Mouse (Mus musculus): Measurements from ENCODE around the gene Avpr1a. TPM values are rescaled to one million over a fixed set of nuclear protein-coding genes. Genes with fewer than 3 reads are reported as not detected.

Avpr1a gene
- 1.3 and 1.8 TPM in 2 replicates for polyA plus RNA-seq (2012; rRNA removed)

DNA sequence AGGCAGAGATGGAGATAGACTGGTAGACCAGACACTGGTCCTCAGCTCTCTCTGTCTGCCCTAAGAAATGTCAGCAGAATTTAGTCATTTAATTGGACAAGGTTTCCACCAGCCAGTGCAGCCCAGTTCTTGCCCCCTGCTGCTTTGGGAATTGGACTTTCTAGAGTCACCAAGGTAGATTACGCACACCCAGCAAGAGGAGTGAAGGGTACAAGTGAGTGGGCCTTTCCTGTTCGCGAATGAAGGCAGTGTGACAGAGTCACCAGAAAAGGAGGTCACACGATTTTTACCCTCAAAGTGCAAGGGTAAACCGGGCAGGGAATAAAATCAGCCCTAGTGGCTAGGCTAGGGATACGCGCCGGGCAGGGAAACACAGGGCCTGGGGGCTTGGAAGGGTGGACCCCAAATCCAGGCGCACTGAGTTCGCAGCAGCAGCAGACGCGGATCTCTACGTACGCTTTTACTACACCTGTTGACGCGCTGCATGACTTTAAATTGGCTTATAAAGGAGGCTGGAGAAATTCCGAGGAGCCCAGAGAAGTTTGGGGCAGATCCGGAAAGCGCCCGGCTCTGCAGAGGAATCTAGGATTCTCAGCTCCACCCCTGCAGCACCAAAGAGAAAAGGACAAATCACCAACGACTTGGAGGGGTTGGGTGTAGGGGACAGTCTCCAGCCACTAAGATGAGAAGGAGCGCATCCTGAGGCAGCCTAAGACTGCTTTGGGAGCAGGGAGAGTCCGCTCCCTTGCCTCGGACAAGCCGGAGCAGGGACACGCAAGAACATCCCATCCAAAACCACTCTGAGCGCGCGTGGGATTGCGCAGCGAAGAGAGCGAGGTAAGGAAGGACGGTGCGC is at the start of gene Avpr1a:
Gene Avpr1a (plus strand): TSS at position 639 of the 856 bp plus-strand sequence.
- DNase-seq (ENCODE audit: low read depth in 1 of 2, low spot score in 2 of 2): no peak
- no peak within 1 kb of the TSS; the same call in 1 of the 2 replicates for H3K4me3 ChIP-seq (ENCODE audit: extremely low read depth, insufficient read depth, insufficient read length)
- 14% methylated on average over 34 of the region's 34 CpGs for WGBS

DNA sequence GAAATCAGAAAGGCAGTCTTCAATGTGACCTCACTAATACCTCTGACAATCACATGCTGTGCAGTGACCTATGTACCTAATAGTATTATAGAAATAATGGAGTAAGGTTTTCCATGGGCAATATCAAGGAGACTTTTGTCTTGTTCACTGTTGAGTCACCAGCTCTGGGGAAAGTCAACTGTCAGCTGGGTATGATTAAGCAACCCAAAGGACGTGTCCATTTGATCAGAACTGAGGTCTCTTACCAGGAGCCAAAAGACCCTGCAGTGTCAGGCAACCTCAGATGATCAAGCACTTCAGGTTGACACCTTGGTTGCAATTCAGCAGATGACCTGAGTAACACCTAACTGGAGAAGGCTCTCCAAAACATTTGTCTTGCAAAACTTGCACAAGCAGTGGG is 46.0 kb upstream of the Avpr1a start:
- no peak for TF ChIP-seq CTCF (IDR thresholded peaks at IDR 0.05; ENCODE audit: extremely low read depth, insufficient read depth, insufficient read length, insufficient replicate concordance)
- DNase-seq (ENCODE audit: low read depth in 1 of 2, low spot score in 2 of 2): no peak
- WGBS: 62% methylated on average over 1 of the region's 1 CpGs

More for the DNA sequence above, at the start of gene Avpr1a:
- Histone ChIP-seq H3K27me3 (ENCODE audit: control insufficient read depth, insufficient read depth, low read length) (peaks cover 6% of the 10 kb centered on the region), H3K27ac (ENCODE audit: insufficient read depth, low read length) (no peak within 1 kb of the TSS), H3K4me1 (ENCODE audit: control insufficient read depth, insufficient read depth, insufficient read length) (no peaks in the 10 kb centered on the region), H3K36me3 (ENCODE audit: control insufficient read depth, insufficient read depth, low read length) (no peaks in the 10 kb centered on the region)
- no peak for TF ChIP-seq POLR2A (IDR thresholded peaks at IDR 0.05; ENCODE audit: low read depth, low read length)
- no peak for TF ChIP-seq CTCF (IDR thresholded peaks at IDR 0.05; ENCODE audit: extremely low read depth, insufficient read depth, insufficient read length, insufficient replicate concordance)

DNA sequence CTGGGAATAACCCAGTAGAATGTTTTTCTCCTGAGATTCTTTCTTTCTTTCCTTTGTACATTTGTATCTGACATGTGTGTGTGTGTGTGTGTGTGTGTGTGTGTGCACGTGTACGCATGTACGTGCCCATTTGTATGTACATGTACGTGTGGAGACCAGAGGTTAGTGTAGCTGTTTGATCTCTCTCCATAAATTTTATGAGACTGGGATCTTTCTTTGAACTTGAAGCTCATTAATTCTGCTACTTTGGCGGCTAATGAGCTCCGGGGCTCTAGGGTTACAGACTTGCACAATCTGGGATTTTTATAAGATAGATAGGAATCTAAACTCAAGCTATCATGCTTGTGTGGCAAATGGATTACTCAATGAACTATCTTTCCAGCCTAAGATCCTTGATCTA is 42.0 kb upstream of the Avpr1a start:
- no peak for DNase-seq (ENCODE audit: low read depth in 1 of 2, low spot score in 2 of 2)
- H3K4me1 ChIP-seq (ENCODE audit: control insufficient read depth, insufficient read depth, insufficient read length): no peaks in the 10 kb centered on the region
- H3K36me3 ChIP-seq (ENCODE audit: control insufficient read depth, insufficient read depth, low read length): no peaks in the 10 kb centered on the region
- no peak overlapping the region for H3K27ac ChIP-seq (ENCODE audit: insufficient read depth, low read length)
- TF ChIP-seq POLR2A (IDR thresholded peaks at IDR 0.05; ENCODE audit: low read depth, low read length) (no peak), CTCF (IDR thresholded peaks at IDR 0.05; ENCODE audit: extremely low read depth, insufficient read depth, insufficient read length, insufficient replicate concordance) (no peak)
- H3K4me3 ChIP-seq (ENCODE audit: extremely low read depth, insufficient read depth, insufficient read length): no peak overlapping the region
- no peaks in the 10 kb centered on the region for H3K27me3 ChIP-seq (ENCODE audit: control insufficient read depth, insufficient read depth, low read length)
- WGBS: 89% methylated on average over 6 of the region's 6 CpGs

More for the DNA sequence above, 46.0 kb upstream of the Avpr1a start:
- Histone ChIP-seq H3K4me1 (ENCODE audit: control insufficient read depth, insufficient read depth, insufficient read length) (no peaks in the 10 kb centered on the region), H3K4me3 (ENCODE audit: extremely low read depth, insufficient read depth, insufficient read length) (no peak overlapping the region), H3K27ac (ENCODE audit: insufficient read depth, low read length) (no peak overlapping the region), H3K36me3 (ENCODE audit: control insufficient read depth, insufficient read depth, low read length) (no peaks in the 10 kb centered on the region), H3K27me3 (ENCODE audit: control insufficient read depth, insufficient read depth, low read length) (no peaks in the 10 kb centered on the region)

DNA sequence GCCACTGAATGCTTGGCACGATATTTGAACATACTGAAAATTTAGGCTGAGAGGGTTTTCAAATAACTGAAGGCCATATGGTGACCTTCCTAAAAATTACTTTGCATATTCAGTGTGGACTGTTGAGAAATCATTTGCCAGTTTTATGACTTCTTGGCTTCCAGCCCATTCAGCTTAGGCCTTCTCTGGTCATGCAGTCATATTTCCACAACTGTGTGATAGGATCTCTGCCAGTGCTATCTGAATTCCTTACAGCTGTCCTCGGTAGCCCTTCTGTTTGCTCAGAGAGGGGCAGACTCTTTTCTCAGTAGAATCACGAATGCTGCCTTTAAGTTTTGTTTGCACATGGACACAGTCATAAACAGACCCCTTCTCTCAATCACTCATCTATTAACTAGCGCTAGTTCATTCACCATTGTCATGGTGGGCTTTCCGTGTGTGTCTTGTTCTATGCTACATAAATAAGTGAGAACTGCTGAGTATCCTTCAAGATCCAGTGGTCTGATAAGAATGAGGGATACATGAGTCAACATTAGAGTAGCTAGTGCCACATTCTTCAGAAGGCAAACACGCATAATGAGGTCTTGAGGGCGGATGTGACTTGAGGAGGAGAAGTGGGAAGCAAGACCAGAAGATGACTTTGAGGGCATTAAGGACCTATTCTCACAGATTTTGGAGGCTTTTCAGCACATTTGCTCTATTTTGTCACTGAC is 39.4 kb upstream of the Avpr1a start:
- 85% methylated on average over 7 of the region's 7 CpGs for WGBS
- no peak overlapping the region for H3K27ac ChIP-seq (ENCODE audit: insufficient read depth, low read length)
- no peak for DNase-seq (ENCODE audit: low read depth in 1 of 2, low spot score in 2 of 2)

DNA sequence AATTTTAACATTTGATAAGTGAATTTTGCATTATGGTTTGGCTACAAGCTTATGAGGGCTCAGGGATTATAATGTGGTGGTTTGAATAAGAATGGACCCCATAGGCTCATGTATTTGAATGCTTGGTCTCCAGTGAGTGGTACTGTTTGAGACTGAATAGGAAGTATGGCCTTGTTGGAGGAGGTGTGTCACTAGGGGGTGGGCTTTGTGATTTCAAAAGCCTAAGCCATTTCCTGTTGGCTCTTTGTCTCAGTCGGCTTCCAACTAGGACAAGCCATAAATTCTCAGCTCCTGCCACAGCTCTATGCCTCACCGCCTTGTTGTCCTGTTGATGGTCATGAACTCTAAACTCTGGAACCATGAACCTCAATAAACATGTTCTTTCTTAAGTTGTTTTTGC is 37.5 kb upstream of the Avpr1a start:
- TF ChIP-seq CTCF (IDR thresholded peaks at IDR 0.05; ENCODE audit: extremely low read depth, insufficient read depth, insufficient read length, insufficient replicate concordance) (no peak), POLR2A (IDR thresholded peaks at IDR 0.05; ENCODE audit: low read depth, low read length) (no peak)
- Histone ChIP-seq H3K27me3 (ENCODE audit: control insufficient read depth, insufficient read depth, low read length) (no peaks in the 10 kb centered on the region), H3K36me3 (ENCODE audit: control insufficient read depth, insufficient read depth, low read length) (no peaks in the 10 kb centered on the region), H3K4me3 (ENCODE audit: extremely low read depth, insufficient read depth, insufficient read length) (no peak overlapping the region), H3K27ac (ENCODE audit: insufficient read depth, low read length) (no peak overlapping the region), H3K4me1 (ENCODE audit: control insufficient read depth, insufficient read depth, insufficient read length) (no peaks in the 10 kb centered on the region)
- WGBS: 53% methylated on average over 2 of the region's 2 CpGs
- DNase-seq (ENCODE audit: low read depth in 1 of 2, low spot score in 2 of 2): no peak

More for the DNA sequence above, 39.4 kb upstream of the Avpr1a start:
- no peak overlapping the region for H3K4me3 ChIP-seq (ENCODE audit: extremely low read depth, insufficient read depth, insufficient read length)
- no peaks in the 10 kb centered on the region for H3K27me3 ChIP-seq (ENCODE audit: control insufficient read depth, insufficient read depth, low read length)
- no peak for TF ChIP-seq CTCF (IDR thresholded peaks at IDR 0.05; ENCODE audit: extremely low read depth, insufficient read depth, insufficient read length, insufficient replicate concordance)
- TF ChIP-seq POLR2A (IDR thresholded peaks at IDR 0.05; ENCODE audit: low read depth, low read length): no peak
- no peaks in the 10 kb centered on the region for H3K4me1 ChIP-seq (ENCODE audit: control insufficient read depth, insufficient read depth, insufficient read length)
- H3K36me3 ChIP-seq (ENCODE audit: control insufficient read depth, insufficient read depth, low read length): no peaks in the 10 kb centered on the region

DNA sequence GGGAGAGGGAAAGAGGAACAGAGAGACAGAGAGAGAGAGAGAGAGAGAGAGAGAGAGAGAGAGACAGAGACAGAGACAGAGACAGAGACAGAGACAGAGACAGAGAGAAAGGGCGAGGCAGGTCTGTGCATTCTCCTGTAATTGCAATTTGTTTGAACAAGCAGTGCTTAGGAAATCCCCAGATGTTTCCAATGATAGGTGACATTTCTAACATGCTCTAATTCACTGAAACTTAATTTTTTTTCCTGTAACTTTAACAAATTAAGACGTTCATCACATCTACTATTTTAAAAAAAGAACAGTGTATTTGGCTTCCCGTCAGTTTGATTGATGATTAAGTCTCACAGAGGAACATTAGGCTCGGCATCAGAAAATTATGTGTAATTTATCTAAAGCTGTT is 15.6 kb upstream of the Avpr1a start:
- DNase-seq (ENCODE audit: low read depth in 1 of 2, low spot score in 2 of 2): no peak
- Histone ChIP-seq H3K36me3 (ENCODE audit: control insufficient read depth, insufficient read depth, low read length) (no peaks in the 10 kb centered on the region), H3K27me3 (ENCODE audit: control insufficient read depth, insufficient read depth, low read length) (no peaks in the 10 kb centered on the region), H3K4me1 (ENCODE audit: control insufficient read depth, insufficient read depth, insufficient read length) (no peaks in the 10 kb centered on the region), H3K27ac (ENCODE audit: insufficient read depth, low read length) (no peak overlapping the region), H3K4me3 (ENCODE audit: extremely low read depth, insufficient read depth, insufficient read length) (no peak overlapping the region)
- no peak for TF ChIP-seq CTCF (IDR thresholded peaks at IDR 0.05; ENCODE audit: extremely low read depth, insufficient read depth, insufficient read length, insufficient replicate concordance)
- no peak for TF ChIP-seq POLR2A (IDR thresholded peaks at IDR 0.05; ENCODE audit: low read depth, low read length)
- WGBS: 73% methylated on average over 4 of the region's 4 CpGs

Data from spleen, adult 2 months (tissue).